Mouse (Mus musculus) splenic B cell, adult 2 months (primary cell): ENCODE results near the gene Syngr2.
A peak's percentile ranks its signal among the peaks of the same experiment; 100 is the strongest.
"Not testable (repeated sequence)": the region's sequence is repeated elsewhere in the genome, so short reads cannot be mapped to it uniquely, and the experiment has no call there.

Experiments used
- DNase-seq: peaks from one replicate; pipeline ENCODE4 v3.0.0-alpha.2; 2011; ENCODE audit warnings: low read depth, low spot score
- H3K27me3 ChIP-seq: 2 replicates; pipeline ENCODE4 v1.6.1; 2012; ENCODE audit warnings: mild to moderate bottlenecking, low read length, moderate library complexity, mixed read lengths; ENCODE audit not compliant: control insufficient read depth, poor library complexity, insufficient read depth, severe bottlenecking
- H3K36me3 ChIP-seq: 2 replicates; pipeline ENCODE4 v1.6.1; 2012; ENCODE audit warnings: mild to moderate bottlenecking, low read length, moderate library complexity, mixed read lengths; ENCODE audit not compliant: control insufficient read depth, poor library complexity, insufficient read depth, severe bottlenecking

The Syngr2 gene

GRCm38 (mm10) chr11:117777111-117777510, 32.4 kb upstream of the Syngr2 start:
- no peaks in the 10 kb centered on the region for H3K27me3 ChIP-seq
- peak; percentile 40 for DNase-seq

DNA sequence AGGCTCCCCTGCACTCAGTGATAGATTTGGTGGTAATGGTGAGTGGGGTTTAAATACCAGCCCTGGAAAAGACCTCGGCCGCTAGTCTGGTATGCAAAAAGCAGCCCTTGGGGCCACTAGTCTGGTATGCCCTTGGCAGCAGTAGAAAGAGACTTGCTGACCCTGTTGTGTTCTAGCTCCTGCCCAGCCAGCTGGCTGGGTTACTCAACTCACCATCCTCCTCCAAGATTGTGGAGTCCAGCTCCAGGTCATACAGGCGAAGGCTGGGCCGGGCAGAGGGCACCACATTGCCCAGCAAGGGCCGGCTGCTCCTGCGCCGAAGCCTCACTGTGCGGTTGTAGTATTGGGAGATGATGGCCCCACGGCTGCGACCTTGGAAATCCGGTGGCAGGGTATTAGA, 31.4 kb upstream of the Syngr2 start:
- Histone ChIP-seq H3K27me3 (no peaks in the 10 kb centered on the region), H3K36me3 (peaks cover 8% of the 10 kb centered on the region)
- DNase-seq, result no peak

More at GRCm38 (mm10) chr11:117777111-117777510, 32.4 kb upstream of the Syngr2 start:
- peaks cover 12% of the 10 kb centered on the region for H3K36me3 ChIP-seq

GRCm38 (mm10) chr11:117778851-117779433, 30.5 kb upstream of the Syngr2 start:
- DNase-seq, result no peak
- Histone ChIP-seq H3K36me3 (peaks cover 8% of the 10 kb centered on the region), H3K27me3 (no peaks in the 10 kb centered on the region)

DNA sequence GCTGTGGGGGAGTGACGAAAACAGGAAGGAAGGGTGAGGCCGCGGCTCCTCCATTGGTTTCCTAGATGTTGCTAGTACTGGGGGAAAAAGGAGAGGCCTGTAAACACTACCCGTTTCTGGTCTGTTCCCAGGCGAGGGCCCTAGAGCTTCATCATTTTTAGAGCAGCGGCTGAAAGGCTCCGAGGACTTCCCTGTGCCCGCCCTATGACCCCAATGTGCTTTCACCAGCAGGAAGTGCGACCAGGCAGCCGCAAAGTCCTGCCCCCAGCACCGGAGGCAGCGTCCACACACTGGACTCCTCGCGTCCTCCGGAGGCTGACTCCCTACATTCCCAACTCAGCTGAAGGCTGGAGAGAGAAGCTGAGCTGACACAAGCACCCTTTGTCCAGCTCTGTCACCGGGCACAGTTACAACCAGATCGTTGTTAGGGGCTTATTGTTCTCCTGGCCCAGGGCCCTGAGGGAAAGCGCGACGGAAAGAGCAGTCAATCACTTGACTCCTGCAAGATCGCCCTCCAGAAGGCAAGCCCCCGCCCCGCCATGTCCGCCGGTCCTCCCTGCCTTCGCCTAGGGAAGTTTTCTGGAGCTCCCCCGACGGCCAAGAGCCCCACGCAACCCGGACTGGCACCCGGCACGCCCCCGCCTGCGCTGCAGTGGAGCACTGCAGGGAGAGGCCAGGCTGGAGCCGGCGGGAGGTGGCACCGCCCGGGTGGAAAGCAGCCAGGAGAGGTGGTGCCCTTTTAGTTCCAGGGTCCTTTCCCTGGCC, 29.9 kb upstream of the Syngr2 start:
- Histone ChIP-seq H3K27me3 (no peaks in the 10 kb centered on the region), H3K36me3 (peaks cover 9% of the 10 kb centered on the region)
- DNase-seq, result peak; percentile 61

DNA sequence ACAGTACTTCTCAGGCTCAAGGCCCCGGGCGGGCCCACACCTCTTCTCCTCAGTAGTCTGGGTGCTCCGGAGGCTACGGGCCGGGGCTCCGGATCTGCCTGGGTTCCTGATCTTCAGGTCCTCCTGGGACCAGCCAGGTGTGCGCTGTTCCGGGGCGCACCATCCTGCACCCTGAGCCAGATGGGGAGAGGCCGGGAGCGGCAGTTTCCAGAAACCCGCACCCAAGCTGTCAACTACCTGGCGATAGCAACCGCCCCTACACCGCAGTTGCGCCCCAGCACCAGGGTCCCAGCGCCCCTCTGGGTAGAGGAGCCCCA, 29.3 kb upstream of the Syngr2 start:
- no peaks in the 10 kb centered on the region for H3K27me3 ChIP-seq
- peaks cover 9% of the 10 kb centered on the region; the same call in 1 of the 2 replicates for H3K36me3 ChIP-seq
- DNase-seq, result no peak

DNA sequence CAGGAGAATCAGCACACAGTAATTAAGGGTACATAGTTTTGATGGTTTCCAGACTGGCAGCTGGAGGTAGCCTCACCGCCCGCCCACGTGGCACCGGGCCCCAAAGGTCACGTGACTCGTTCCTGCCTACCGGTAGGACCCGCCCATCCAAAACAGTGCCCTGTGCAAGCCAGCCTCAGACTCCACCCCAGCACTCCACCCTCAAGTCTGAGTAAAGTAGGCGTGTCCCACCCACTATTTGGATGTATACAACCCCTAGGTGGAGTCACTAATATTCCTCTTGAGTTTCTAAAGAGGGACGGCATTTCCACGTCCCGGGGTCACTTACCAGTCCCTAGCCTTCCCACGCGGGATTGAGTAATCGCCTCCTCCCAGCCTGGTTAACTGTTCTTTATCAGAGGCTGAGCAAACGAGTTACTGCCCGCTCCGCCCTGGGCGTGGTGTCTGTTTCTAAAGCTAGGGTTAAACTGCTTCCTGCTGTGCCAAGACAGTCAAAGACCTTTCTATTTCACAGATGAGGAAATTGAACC, 28.8 kb upstream of the Syngr2 start:
- peak; percentile 97 for DNase-seq
- peaks cover 11% of the 10 kb centered on the region; the same call in 1 of the 2 replicates for H3K36me3 ChIP-seq
- no peaks in the 10 kb centered on the region for H3K27me3 ChIP-seq

GRCm38 (mm10) chr11:117781199-117781821, 28.2 kb upstream of the Syngr2 start:
- H3K27me3 ChIP-seq, result no peaks in the 10 kb centered on the region
- peaks cover 11% of the 10 kb centered on the region; the same call in 1 of the 2 replicates for H3K36me3 ChIP-seq
- DNase-seq, result peak; percentile 70

GRCm38 (mm10) chr11:117781993-117782704, 27.3 kb upstream of the Syngr2 start, which contains the start of the genes Tmc8 and Tmc6:
Tmc8 (plus strand) TSS chr11:117782076.
Tmc6 (minus strand) TSS chr11:117782198.
- no peaks in the 10 kb centered on the region for H3K27me3 ChIP-seq
- H3K36me3 ChIP-seq, result peaks cover 17% of the 10 kb centered on the region
- peak; percentile 91 for DNase-seq

- Histone ChIP-seq H3K27me3 (no peaks in the 10 kb centered on the region), H3K36me3 (peaks cover 18% of the 10 kb centered on the region)
- no peak for DNase-seq
Measured at GRCm38 (mm10) chr11:117782705-117783034, 26.8 kb upstream of the Syngr2 start.

DNA sequence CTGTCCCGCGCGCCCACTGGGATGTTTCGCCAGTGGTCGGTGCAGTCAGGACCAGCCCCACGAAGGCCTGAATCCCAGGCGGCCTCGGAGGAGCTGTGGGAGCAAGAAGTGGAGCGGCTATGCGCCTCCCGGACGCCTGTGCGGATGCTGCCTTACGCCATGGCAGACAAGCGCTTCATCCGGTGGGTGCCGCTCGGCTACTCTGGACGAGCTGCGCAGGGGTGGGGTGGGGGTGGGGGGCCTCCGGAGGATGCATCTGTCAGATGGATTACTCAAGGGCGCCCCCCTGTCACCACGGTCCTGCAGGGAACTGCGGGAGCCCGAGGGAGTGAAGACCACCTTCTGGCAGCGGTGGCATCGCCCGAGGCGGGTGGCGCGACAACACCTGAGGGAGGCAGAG, 26.4 kb upstream of the Syngr2 start:
- Histone ChIP-seq H3K27me3 (no peaks in the 10 kb centered on the region), H3K36me3 (peaks cover 15% of the 10 kb centered on the region)
- peak; percentile 85 for DNase-seq

DNA sequence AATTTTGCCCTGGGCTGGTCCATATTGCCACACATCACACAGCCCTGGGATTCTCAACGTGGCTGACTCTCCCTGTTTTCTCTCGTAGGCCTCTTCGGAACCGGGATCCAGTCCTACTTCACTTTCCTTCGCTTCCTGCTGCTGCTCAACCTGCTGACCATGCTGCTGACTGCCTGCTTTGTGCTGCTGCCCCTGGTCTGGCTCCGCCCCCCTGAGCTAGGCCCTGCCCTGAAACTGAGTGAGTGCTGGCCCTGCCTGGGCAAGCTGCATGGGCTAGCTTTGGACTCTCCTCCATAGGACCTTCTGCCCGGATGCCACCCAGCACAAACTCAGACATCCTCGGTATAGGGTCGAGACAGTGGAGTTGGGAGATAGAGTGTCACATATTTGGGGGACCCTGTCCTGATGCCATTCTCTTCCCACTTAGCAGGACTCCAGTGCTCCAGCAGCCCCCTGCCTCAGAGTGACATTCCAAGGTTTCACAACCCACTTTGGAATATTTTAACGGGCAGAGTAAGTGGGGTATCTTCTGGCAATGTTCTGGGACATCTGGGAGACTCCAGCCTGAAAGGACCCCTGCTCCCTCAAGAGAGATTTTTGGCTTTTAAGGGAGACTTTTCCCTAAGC, 25.7 kb upstream of the Syngr2 start:
- DNase-seq, result peak; percentile 41
- peaks cover 16% of the 10 kb centered on the region for H3K36me3 ChIP-seq
- no peaks in the 10 kb centered on the region for H3K27me3 ChIP-seq

DNA sequence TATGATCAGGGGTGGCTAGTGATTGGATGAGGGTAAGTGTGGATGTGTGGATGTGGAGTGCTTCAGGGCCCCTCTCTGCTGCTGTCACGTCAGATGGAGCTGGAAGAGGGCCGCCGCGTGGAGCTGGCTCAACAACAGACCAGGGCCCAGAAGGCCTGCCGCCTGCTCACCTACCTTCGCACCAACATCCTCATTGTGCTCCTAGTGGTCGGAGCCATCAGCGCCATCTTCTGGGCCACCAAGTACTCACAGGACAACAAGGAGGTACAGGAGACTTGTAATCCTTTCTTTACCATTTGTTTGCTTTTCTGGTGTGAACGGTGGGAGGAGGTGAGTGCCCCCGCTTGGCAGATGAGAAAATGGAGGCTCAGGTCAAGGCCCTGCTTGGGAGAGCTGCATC, 23.2 kb upstream of the Syngr2 start:
- DNase-seq, result peak; percentile 88
- Histone ChIP-seq H3K27me3 (no peaks in the 10 kb centered on the region), H3K36me3 (peaks cover 18% of the 10 kb centered on the region)

DNA sequence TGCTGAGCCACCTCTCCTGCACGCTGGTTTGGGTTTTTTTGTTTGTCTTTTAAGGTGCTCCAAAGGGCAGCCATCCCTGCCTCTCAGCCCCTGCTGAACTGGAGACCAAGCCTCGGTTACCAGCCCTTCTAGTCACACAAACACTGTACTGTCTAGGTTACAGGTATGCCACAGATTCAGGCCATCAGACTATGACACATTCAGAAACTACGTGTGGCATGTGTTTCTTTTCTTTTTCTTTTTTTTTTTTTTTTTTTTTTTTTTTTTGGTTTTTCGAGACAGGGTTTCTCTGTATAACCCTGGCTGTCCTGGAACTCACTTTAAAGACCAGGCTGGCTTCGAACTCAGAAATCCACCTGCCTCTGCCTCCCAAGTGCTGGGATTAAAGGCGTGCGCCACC, 21.0 kb upstream of the Syngr2 start:
- peaks cover 20% of the 10 kb centered on the region for H3K36me3 ChIP-seq
- DNase-seq, result not testable (repeated sequence)

DNA sequence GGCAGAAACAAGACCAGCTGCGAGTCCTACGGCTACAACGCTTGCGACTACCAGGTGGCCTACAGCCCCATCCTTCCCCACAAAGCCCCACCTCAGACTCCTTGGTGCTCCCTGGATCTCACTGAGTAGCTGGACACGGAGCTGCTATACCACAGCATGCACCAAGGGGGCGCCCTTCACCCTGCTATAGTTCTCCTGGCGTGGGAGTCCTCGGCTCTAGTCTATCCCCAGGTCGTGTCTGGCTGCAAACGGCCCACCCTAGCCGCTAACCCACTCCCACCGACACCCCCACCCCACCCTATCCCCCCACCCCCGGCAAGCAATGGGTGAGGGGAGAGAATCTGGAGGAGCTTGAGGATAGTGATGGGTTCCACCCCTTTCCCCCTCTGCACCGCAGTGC, 19.2 kb upstream of the Syngr2 start:
- Histone ChIP-seq H3K36me3 (peaks cover 16% of the 10 kb centered on the region), H3K27me3 (no peaks in the 10 kb centered on the region)
- peak; percentile 83 for DNase-seq

More for the DNA sequence above, 21.0 kb upstream of the Syngr2 start:
- H3K27me3 ChIP-seq, result not testable (repeated sequence)
